Mouse (Mus musculus) left cerebral cortex, adult 18-20 months (tissue): ENCODE data around the gene Med13. TPM values are rescaled to one million over a fixed set of nuclear protein-coding genes. Genes with fewer than 3 reads are reported as not detected.
A peak's percentile ranks its signal among the peaks of the same experiment; 100 is the strongest.
"Not testable (repeated sequence)": the region's sequence is repeated elsewhere in the genome, so short reads cannot be mapped to it uniquely, and the experiment has no call there.

Experiments used
- DNase-seq, 2 experiments: peaks; one replicate each; pipeline ENCODE4 v3.0.0; 2021 to 2022; ENCODE audit warnings: low spot score in 2 of 2, mixed read lengths in 1 of 2
- total RNA-seq, 2 experiments: library from RNA; stranded (reverse); gene quantifications; 2 replicates each; pipeline ENCODE4 v1.2.3; 2021

Gene Med13
- total RNA-seq, 2 experiments from 2014 or later, result 53.8 to 55.0 TPM

DNA sequence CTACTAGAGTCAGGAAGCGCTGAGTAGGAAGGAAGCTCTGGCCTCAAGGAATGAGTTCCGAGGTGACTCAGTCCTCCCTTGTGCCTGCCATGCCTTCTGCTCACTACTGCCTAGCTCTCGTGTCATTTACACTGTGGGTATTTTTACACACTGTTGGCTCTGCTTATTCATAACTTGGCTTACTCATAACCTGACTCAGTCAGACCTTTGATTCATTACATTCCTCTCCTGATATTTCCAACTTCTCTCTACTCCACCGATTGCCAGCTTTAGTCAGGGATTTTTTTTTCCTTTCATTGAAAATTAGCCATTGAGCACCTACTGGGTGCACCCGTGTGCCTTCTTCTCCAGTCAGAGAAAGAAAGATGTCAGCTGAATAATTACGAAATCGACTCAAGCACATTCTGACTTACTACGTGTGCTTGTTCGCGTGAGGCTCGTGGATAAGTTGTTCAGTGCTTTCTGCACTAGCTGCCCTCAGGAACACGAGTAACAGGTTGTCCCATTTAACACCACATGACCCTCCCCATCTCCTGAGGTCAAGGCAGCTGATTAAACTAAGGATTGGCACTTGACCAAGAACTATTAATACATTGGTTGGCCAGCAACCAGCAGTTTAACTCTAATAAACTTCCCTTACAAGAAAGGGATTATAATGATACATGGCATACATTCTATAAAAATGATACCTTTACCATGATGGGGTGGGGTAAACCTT is 23.3 kb upstream of the Med13 start:
- DNase-seq, result peak in 1 of 2 experiments; percentile 11

DNA sequence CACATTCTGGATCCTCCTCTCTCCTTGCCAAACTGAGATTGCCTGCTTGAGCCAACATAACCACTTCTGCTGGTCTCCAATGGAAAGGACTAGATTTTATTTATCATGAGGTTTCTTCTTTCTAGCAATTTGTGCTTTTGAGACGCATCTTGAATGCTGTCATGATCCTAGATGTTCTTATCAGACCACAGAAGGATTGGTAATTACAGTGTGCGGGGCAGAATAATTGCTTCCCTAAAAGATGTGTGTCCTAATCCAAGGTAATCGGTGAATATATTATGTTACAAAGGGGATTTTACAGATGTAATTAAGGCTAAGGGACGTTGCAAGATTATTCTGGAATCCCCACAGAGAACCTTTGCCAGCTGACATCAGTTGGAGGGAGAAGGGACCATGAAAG is 21.6 kb upstream of the Med13 start:
- DNase-seq, result no peak

DNA sequence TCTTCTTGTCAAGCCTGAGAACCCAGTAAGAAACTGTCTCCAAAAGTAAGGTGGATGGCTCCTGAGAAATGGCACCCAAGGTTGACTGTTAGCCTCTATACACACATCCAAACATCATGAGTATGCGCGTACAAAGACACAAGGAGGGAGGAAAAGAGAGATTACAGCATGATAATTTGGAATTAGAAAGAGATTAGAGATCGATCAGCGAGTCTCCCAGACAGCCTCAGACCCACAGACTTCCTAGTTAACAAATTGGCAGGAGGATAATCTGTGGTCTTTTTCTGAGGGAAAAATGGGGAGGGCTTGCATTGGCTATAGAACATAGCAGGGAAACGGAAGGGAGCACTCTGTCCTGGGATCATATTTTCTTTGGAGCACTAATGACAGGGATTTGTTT is 20.4 kb upstream of the Med13 start:
- no peak for DNase-seq

DNA sequence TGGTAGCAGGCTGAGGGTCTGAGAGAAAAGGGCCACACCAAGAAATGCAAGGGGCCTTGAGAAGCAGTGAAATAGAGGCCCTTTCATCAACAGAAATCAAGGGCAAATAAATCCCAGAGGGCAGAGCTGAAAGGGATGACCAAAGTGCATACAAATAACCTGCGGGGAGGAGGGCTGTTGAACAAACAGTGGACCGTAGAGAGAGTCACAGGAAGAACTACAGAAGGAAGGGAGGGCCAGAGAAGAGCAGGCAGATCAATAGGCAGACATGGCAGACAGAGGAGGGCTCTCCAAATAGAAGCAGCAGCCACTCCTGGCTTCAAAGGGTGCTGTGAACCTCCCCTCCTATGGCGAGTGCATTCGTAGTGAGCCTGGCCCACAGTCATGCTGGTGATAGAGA is 19.3 kb upstream of the Med13 start:
- DNase-seq, result no peak

DNA sequence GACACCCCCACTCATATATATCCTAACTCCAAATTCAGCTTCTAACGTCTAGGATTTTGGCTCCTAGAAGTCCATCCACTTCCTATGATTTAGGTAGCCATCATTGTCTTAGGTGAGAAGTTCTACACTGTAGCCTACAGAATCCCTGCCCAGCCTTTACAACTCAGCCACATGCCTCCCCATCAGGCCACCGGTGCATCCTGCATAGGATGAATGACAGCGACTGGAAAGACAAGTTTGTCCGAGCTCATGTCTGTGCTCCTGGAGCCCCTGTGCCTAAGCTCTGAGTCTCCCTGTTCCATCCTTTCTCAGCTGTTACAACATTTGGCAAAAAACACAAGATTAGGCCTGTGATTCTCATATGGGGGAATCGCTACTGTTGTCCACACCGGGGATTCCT is 17.7 kb upstream of the Med13 start:
- DNase-seq, result no peak

DNA sequence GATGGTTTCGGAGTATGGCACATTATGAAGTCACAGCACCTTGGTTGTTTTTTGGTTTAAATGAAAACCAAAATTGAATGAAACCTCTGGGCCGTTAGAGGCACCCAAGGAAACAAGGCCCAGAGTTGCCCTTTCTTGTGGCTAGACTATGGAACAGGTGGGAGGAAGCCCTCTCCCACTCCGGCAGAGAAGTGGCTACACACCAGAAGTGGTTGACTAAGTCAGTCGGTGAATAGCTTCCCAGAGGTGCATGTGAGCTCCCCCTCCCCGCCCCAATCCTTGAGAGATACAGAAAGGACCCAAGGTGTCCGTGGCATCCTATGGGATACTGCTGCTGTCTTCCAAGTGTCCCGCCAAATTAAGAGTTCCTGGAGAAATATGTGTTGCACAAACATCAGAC is 13.9 kb upstream of the Med13 start:
- DNase-seq, result no peak

DNA sequence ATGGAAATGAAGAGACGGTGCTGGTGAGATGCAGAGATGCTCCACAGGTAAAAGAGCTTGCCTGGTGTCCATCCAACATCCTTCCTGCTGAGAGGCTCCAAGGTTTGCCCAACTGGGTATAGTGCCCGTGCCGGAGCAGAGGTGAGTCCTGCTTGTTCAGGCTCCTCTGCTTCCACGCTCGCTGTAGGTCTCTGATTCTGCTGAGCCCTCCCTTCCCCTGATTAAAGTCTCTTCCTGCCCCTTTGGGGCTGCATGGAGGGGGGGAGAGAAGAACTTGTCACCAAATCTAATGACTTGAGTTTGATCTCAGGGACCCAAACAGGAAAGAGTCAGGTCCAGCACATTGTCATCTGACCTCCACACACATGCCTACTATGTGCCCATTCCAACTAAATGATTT is 12.5 kb upstream of the Med13 start:
- DNase-seq, result no peak

DNA sequence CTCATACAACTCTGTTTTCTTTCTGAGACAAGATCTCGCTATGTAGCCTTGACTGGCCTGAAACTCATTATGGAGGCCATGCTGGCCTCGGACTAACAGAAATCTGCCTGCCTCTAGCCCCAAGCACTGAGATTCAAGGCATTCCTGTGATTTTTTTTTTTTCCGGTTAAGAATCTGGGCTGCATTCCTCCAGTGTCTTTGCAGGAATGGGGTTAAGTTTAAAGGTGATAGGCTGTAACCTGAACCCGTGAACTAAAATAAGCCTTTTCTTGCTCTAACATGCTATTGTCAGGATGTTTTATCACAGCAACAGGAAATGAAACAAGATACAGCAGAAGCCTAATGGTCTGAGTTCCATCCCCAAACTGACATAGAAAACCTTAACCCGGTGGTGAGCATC is 11.6 kb upstream of the Med13 start:
- DNase-seq, result no peak

DNA sequence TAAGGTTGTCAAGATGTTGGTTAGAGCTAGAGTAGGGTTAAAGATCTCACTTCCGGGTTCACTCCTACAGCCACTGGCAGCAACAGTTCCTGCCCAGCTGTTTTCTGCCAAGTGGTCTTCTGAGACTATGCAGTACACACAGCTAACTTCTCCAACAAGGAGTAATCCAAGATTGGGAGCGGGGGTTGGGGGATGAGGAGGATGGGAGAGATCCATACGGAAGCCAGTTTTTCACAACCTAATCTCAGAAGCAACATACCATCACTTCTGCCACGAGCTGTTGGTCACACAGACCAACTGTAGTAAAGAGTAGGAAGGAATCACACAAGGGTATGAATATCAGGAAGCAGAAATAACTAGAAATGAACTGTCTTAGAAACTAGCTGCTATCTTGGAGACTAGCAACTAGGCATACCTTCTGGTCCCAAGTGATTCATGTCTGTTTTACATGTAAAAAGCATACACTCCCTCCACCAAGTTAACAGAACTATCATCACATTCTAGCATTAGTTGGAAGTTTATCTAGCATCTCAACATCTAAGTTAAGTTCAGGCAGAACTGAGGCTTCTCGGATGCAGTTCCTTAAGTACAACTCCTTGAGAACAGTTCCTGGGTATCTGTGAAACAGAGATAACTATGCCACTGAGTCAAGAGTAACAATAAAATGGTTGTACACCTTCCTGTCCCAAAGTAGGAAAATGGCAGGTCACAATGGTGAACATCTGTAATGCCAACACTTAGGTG is 7.5 kb upstream of the Med13 start:
- no peak for DNase-seq

DNA sequence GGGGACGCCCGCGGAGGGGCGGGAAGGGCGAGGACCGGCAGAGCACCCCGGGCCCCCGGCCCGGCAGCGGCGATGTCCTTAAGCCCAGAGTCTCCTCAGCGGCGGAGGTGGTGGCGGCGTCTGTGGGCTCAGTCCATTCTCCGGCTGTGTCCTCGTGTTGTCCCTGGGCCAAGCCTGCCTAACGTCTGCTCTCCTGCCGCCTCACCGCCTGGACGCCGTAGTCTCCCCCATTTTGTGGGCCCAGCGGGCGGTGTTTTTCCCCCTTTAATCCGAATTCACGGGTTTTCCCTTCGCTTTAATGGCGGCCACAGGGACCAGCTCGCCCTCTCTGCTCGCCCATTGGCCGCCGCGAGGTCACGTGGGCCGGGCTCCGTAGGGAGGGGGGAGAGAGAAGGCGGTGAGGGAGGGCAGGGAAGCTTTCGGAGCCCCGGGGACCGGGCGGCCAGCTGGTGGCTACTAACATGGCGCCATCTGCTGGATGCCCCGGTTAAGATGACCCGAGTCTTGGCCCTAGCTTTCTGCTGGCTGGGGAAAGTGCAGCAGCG is 654 bp upstream of the Med13 start:
- peak; percentile 98 to 99 for DNase-seq

DNA sequence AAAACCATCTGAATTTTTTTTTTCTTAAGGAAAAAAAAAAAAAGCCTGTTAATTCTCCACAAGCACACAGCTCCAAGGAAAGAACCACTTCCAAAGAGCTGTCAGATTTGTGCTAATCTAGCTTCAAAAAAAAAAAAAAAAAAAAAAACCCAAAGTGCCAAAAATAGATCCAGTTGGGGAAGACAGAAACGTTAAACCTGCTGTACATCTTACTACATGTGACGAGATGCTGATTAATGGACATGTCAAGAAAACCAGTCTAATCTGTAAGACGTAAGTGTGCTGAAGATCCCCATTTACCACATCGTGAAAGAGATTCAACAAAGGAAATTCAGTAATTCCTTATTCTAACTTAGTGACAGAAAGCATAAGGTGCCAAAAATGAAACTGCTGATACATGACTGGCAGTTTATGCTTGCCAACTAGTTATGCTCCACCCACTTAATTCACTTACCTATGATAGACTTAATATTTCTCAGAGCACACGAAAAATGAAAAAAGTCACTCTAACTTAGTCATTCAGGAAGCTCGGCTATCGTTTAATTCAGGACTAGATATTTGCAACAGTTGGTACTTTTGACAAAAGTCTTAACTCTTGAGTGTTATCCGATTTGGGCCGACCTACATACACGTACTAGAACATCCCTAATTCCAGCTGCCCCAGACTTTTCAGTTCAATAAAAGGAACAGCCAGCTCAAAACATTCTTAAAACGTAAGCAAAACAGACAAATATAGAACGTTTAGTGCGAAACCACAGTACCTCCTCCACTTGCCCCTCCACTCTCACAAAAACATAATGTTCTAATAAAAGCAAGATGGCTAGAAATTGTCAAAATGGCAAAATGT is 1.2 kb downstream of the Med13 start:
- no peak for DNase-seq

DNA sequence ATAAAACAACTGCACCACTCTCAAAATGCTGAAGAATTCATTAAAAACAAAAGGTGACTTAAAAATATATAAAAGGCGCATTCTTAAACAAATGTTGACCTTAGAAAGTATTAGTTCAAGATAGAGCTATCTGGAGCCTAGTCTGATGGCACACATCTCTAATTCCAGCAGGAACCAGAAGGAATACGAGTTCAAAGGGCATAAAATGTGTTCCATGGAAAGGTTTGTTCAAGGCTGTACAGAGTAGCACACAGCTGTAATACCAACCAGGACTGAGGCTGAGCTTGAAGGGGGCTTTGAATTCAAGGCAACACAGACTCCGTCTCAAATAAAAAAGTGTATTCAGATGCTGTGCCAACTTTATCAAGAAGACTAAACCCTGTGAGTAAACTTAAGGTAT is 3.8 kb downstream of the Med13 start:
- no peak for DNase-seq

DNA sequence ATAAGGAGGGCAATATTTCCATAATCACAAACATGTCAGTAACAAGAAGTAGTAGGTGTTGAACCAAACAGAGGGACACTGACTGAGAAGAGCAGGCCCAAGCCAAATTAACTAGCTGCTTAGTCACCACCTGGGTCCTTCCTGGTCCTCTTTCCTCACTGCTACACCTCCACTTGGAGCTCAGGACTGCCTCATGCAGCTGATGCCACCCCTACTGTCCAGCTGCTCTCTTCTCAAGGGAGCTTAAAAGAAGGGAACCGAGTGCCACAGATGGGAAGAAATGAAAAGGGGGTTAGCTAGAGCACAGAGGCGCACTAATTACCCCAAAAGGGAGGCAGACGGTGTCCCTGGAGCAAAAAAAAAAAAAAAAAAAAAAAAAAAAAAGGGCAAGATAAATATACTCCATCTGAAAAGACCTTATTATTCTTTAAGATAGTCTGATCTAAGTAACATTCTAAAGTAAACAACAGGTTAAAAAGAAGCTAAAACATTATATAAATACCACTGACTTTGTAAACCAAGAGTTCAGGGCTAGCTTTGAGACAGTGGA is 5.6 kb downstream of the Med13 start:
- DNase-seq, result no peak

DNA sequence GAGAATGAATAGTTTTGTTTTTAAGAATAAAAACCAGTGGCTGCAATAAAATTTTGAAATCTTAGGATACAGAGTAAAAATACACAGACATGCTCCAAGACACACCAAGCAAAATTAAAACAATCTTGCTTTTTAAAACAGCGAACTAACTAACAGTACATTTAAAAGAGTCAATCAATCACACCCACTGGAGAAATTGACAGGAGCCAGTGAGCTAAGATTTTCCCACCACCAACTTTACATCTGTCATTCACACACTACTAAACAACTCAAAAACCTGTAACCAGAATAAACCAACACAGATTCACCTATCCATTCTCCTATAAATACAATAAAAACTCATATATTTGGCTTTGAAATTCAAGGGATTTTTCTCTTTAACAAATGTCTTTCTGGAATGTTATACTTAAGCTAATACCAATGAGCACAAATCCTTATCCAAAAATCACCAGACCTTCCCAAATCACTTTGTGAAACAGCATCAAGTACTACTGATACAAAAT is 6.7 kb downstream of the Med13 start:
- no peak for DNase-seq

DNA sequence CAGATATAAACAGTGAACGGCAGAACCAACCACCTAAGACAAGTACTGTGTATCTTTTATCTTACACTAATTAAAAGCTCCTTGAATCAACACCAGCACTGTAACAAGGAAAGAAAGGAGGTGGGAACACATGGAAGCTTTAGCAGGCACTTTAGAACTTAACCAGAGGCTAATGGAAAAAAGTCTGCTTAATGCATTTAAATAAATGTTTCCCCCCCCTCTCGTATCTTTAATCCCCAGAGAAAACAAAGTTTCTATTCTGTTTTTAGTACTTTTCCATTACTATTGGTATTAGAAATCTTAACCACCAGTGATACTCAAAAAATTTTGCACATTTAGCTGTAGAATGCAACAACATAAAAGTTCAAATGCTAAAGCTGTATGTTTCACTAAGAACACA is 8.1 kb downstream of the Med13 start:
- no peak for DNase-seq

DNA sequence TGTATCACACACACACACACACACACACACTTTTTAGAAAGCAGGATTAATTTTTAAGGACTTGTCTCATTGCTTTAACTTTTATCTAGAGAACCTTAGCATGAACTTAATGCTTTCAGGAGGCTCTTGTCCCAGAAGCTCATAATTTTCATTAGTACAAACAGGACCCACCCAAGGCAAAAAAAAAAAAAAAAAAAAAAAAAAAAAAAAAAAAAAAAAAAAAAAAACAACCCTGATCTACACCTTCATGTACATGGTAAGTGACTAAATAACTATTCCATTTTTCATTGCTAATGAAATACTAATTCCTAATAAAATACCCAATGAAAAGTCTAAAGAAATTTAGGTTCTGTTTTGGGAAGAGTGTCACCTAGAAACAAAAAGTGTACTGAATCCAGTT is 8.5 kb downstream of the Med13 start:
- DNase-seq, result no peak

DNA sequence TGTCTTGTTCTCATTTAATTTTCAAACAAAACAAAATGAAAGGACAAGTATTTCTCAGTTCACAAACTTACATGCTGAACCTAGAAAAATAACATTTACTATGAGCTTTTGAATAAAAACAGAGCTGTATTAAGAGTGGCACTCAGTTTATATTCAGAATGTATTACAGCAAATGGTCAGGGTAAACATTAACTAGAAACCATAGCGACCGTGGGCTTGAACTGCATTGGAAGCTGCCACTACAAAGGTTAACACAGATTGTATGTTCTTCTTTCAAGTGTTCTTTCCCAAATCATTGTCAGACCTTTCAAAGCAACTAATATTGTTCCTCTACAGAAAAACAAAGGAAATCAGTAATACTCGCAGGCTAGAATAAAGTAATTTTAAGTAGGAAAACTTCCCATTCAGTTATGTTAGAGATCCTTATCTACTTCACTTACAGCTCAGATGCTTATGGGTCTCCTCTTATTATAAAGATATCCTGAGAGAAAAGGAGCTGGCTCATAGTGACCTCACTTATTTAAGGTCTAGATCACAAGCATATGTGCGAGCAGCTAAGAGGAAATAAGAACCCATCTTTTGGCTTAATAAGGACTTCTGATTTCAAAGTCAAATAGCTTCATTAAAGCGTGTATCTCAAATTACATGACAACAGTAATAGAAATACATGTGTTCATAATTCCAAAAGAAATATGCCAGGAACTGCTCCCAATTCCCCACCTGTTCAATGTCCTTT is 9.8 kb downstream of the Med13 start:
- no peak for DNase-seq

DNA sequence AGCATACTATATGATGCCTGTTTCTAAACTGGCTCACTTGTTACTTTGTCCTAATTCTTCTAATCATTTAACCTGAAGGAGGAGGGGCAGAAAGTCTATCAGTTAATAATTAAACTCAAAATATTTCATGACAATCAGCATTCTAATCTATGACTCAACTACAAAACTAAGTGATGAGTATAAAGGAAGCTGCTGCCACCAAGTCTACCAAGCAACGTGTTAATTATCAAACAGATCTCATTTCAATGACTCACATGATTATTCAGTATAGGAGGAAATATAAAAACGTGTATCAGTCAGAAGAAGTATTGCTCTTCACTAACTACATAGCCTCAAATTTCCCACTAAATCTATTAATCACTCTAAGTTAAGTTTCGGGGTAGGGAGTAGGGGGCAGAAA is 10.9 kb downstream of the Med13 start:
- no peak for DNase-seq

DNA sequence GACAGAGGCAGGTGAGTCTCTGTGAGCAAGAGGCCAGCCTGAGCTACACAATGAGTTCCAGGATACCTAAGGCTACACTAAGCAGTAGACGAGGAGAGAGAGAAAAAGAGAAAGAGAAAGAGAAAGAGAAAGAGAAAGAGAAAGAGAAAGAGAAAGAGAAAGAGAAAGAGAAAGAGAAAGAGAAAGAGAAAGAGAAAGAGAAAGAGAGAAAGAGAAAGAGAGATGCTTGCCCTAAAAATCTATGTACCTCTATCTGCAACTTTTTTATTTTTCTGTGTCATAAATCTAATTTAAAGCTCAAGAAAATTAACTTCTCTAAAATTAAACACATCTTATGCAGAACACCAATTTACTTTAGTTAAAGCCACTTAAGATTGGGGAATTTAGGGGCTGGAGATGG is 12.5 kb downstream of the Med13 start:
- not testable (repeated sequence) for DNase-seq

DNA sequence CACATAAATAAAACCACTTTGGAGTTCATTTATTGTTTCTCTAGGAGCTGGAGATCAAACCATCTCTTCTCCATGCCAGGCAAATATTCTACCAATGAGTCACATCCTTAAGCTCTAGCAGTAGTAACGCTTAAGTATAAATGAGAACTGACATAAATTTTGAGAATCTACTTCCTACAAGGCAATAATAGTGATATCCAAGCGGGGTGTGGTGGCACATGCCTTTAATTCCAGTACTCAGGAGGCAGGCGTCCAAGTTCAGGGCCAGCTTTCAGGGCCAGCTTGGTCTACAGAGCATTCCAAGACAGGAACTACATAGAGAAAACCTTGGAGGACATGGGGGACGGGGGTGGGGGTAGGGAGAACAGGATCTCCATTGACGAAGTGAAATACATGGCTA is 33.2 kb downstream of the Med13 start:
- DNase-seq, result no peak

DNA sequence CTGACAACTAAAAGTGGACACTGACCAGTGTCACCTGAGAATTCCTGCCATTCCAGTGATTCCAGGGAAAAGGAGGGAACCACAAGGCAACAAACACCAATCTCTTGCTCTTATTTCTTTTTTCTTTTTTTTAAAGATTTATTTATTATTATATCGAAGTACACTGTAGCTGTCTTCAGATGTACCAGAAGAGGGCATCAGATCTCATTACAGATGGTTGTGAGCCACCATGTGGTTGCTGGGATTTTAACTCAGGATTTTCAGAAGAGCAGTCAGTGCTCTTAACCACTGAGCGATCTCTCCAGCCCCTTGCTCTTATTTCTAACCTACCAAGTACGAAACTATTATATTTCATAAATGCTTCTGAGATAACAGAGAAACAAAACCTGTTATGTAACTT is 42.4 kb downstream of the Med13 start:
- not testable (repeated sequence) for DNase-seq
